Mouse (Mus musculus) heart, postnatal 0 days (tissue): ENCODE measurements around the gene Negr1. TPM values are rescaled to one million over a fixed set of nuclear protein-coding genes. Genes with fewer than 3 reads are reported as not detected.
A peak's percentile ranks its signal among the peaks of the same experiment; 100 is the strongest.

ENCODE experiments used
- ATAC-seq: fragments of 200-750 bp; cut with Nextera tagmentation; 2 replicates; pipeline ENCODE4 v1.8.0; 2017; ENCODE audit warnings: low read depth, moderate number of reproducible peaks, moderate library complexity; ENCODE audit not compliant: insufficient read depth
- DNase-seq: peaks from one replicate; pipeline ENCODE4 v3.0.0-alpha.2; 2016; ENCODE audit warnings: low spot score
- H3K27ac ChIP-seq: fragments of 300-500 bp; sonication (generic); 2 replicates; pipeline ENCODE4 v1.5.1; 2014; ENCODE audit warnings: low read depth, mild to moderate bottlenecking
- H3K27me3 ChIP-seq: fragments of 300-500 bp; sonication (generic); 2 replicates; pipeline ENCODE4 v1.6.1; 2014; ENCODE audit warnings: low read length, mixed read lengths; ENCODE audit not compliant: control insufficient read depth, insufficient read depth
- H3K36me3 ChIP-seq: fragments of 300-500 bp; sonication (generic); replicated peaks from 2 replicates; pipeline ENCODE4 v1.6.1; 2014; ENCODE audit warnings: low read length, mixed read lengths; ENCODE audit not compliant: control insufficient read depth, insufficient read depth
- H3K4me1 ChIP-seq: fragments of 300-500 bp; sonication (generic); 2 replicates; pipeline ENCODE4 v1.6.1; 2014; ENCODE audit warnings: antibody characterized with exemption; ENCODE audit not compliant: control insufficient read depth, insufficient read depth
- H3K4me2 ChIP-seq: fragments of 300-500 bp; sonication (generic); 2 replicates; pipeline ENCODE4 v1.6.1; 2014; ENCODE audit warnings: low read depth, mild to moderate bottlenecking, low read length, moderate library complexity
- H3K4me3 ChIP-seq: fragments of 300-500 bp; sonication (generic); 2 replicates; pipeline ENCODE4 v1.5.1; 2014; ENCODE audit warnings: low read depth, low read length
- H3K9ac ChIP-seq: fragments of 300-500 bp; sonication (generic); replicated peaks from 2 replicates; pipeline ENCODE4 v1.6.1; 2014; ENCODE audit warnings: low read depth, low read length, mixed read lengths
- H3K9me3 ChIP-seq: fragments of 300-500 bp; sonication (generic); replicated peaks from 2 replicates; pipeline ENCODE4 v1.6.1; 2016; ENCODE audit warnings: low read length; ENCODE audit not compliant: control insufficient read depth
- CTCF ChIP-seq: IDR thresholded peaks from 2 replicates; pipeline ENCODE4 v1.5.1; 2016; ENCODE audit warnings: antibody characterized with exemption, control low read depth, low read depth
- EP300 ChIP-seq: IDR thresholded peaks from 2 replicates; pipeline ENCODE4 v1.6.1; 2016; ENCODE audit warnings: antibody characterized with exemption, low read depth
- WGBS: fragments of 180-500 bp; shearing (Covaris S2); extraction: QIAGEN DNeasy Blood & Tissue Kit; methylation state at CpG from one replicate; pipeline ENCODE4 v1.1.7; 2014; 5-methylcytosine and 5-hydroxymethylcytosine counted together
- polyA plus RNA-seq: library from polyadenylated mRNA; unstranded; fragments of >200 nt; fragmentation: Nextera tagmentation; extraction: Ambion mirVana; gene quantifications from 2 replicates; pipeline ENCODE4 v1.2.1, GENCODE M21; 2015
- total RNA-seq: library from RNA; depleted of rRNA; stranded (reverse); fragments of >200 nt; gene quantifications from 2 replicates; pipeline ENCODE4 v1.2.3, GENCODE M21; 2014; ENCODE audit warnings: low replicate concordance

The Negr1 gene
- total and polyA plus RNA-seq, 2 experiments from 2014 or later: 0.55 to 2.0 TPM

DNA sequence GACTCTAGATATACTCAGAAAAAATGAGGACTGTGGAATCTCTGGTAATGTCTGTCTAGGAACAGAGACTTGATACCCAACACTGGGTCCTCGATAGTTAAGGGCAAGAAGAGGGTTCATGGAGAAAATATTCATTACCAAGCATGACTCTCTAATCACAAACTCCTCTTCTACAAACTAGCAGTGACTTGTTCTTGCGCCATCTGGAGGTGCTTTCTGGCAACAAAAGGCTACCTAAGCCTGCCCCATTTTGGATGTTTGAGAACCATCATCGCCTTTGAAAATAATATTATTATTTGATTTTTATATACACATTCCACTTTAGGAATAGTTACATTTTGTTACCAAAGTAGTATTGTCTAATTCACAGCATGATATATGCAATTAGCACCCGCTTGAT is 637.1 kb downstream of the Negr1 start:
- ATAC-seq (no peak), DNase-seq (no peak)
- Histone ChIP-seq H3K36me3 (no peaks in the 10 kb centered on the region), H3K4me2 (no peak overlapping the region), H3K9me3 (no peaks in the 10 kb centered on the region), H3K27me3 (no peaks in the 10 kb centered on the region), H3K9ac (no peak overlapping the region), H3K27ac (no peak overlapping the region), H3K4me1 (no peaks in the 10 kb centered on the region), H3K4me3 (no peak overlapping the region)
- TF ChIP-seq EP300 (no peak), CTCF (no peak; the same call in 1 of the 2 replicates)
- WGBS: 74% methylated on average over 4 of the region's 4 CpGs

DNA sequence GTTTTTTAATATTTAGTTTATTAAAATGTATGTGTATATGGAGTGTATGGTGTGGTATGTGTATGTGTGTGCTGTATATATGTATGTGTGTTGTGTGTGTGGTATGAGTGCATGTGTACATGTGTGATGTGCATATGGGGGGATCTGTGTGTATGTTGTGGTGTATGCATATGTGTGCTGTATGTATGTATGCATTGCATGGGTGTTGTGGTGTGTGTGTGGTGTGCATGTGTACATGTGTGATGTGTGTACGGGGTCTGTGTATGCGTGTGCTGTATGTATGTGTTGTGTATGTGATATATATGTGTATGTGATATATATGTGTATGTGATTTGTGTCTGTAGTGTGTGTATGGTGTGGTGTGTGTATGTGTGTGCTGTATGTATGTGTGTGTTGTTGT is 640.1 kb downstream of the Negr1 start:
- Histone ChIP-seq H3K36me3 (no peaks in the 10 kb centered on the region), H3K9ac (no peak overlapping the region), H3K9me3 (no peaks in the 10 kb centered on the region), H3K4me3 (no peak overlapping the region), H3K27me3 (no peaks in the 10 kb centered on the region), H3K27ac (no peak overlapping the region), H3K4me1 (no peaks in the 10 kb centered on the region), H3K4me2 (no peak overlapping the region)
- TF ChIP-seq EP300 (no peak), CTCF (no peak)
- DNase-seq (no peak), ATAC-seq (no peak)
- 86% methylated on average over 2 of the region's 2 CpGs for WGBS

DNA sequence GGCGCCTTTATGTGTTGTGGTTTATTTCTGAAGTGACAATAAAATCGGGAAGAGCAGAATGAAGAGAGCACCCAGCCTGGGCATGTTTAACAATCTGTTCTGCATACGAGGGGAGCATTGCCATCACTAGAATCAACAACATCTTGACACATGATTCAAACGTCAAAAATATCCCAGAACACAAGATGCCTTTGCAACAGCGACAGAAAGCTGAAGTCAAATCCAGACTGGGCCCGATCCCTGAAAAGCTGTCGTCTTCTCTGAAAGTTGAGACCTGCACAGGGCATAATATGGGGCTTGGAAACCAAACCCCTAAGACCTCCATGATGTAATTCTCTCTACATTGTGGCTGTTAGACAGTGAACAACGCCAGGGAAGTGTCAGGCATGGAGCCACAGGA is 642.0 kb downstream of the Negr1 start:
- Histone ChIP-seq H3K36me3 (no peaks in the 10 kb centered on the region), H3K27ac (no peak overlapping the region), H3K9ac (no peak overlapping the region), H3K4me1 (no peaks in the 10 kb centered on the region), H3K4me2 (no peak overlapping the region), H3K4me3 (no peak overlapping the region), H3K27me3 (no peaks in the 10 kb centered on the region), H3K9me3 (no peaks in the 10 kb centered on the region)
- no peak for TF ChIP-seq EP300
- no peak for TF ChIP-seq CTCF
- 75% methylated on average over 8 of the region's 8 CpGs for WGBS
- ATAC-seq (no peak), DNase-seq (no peak)

DNA sequence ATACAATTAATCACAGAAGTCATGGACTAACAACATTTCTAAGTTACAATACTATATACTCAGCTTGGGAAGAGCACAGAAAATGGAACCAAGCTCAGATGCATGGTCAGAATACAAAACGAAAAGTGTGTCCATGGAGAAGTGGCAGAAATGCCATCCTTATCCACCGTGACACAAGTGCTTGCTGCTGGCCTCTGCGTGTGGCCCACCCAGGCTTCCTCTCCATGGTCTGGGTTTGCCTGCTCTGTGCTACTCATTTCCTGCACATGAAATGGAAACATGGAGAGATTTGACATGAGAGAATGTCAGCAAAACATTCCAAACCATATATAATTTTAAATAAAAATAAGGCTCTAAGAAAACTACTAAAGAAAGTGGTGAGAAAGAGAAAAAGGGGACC is 645.2 kb downstream of the Negr1 start:
- no peaks in the 10 kb centered on the region for H3K9me3 ChIP-seq
- no peak overlapping the region for H3K27ac ChIP-seq
- DNase-seq (no peak), ATAC-seq (no peak)
- no peak overlapping the region for H3K4me3 ChIP-seq
- H3K27me3 ChIP-seq: no peaks in the 10 kb centered on the region
- H3K4me2 ChIP-seq: no peak overlapping the region
- H3K4me1 ChIP-seq: no peaks in the 10 kb centered on the region
- H3K9ac ChIP-seq: no peak overlapping the region
- WGBS: 40% methylated on average over 3 of the region's 3 CpGs
- TF ChIP-seq EP300: no peak
- TF ChIP-seq CTCF: no peak
- H3K36me3 ChIP-seq: no peaks in the 10 kb centered on the region

DNA sequence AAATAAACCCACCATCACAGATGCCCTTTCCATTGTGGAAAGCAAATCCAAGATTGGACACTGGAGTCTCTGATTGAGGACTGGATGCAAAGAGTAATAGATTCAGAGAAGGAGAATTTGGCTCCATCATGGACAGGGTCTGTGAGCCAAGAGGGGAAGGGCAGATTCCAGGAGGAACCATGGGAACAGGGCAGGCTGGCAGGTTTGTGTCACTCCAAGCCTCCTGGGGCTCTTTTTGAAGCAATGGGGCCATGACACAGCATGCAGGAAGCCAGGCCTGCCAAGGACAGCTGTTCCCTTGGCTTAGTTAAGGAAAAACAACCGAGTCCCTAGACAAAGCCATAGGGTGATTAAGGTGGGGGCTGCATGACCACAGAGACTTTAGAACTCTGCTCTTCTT is 647.4 kb downstream of the Negr1 start:
- H3K9me3 ChIP-seq: no peaks in the 10 kb centered on the region
- no peak overlapping the region for H3K27ac ChIP-seq
- H3K4me3 ChIP-seq: no peak overlapping the region
- H3K4me2 ChIP-seq: no peak overlapping the region
- H3K27me3 ChIP-seq: no peaks in the 10 kb centered on the region
- no peak for ATAC-seq
- 50% methylated on average over 1 of the region's 1 CpGs for WGBS
- peak; percentile 5 for DNase-seq
- H3K36me3 ChIP-seq: no peaks in the 10 kb centered on the region
- no peaks in the 10 kb centered on the region for H3K4me1 ChIP-seq
- H3K9ac ChIP-seq: no peak overlapping the region
- TF ChIP-seq CTCF (no peak), EP300 (no peak)

DNA sequence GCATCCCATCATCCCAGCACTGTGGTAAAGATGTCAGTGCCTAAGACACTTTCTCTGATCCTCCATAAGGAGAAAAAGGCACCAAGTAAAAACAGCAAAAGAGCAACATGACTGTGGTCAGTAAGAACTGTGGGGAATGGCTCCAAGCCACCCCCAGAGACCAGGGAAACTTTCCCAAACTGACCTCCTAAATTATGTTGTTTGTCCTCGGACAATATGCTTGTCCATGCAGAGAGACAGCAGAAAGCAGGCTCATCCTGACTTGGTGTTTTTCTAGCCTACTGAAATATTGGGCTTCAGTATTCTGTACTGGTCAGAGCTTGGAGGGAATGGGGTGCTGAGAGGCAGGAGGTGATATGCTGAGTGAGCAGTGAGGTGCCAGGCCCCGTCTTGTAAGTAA is 647.8 kb downstream of the Negr1 start:
- H3K27ac ChIP-seq: no peak overlapping the region
- H3K4me3 ChIP-seq: no peak overlapping the region
- DNase-seq: no peak
- H3K9ac ChIP-seq: no peak overlapping the region
- H3K4me1 ChIP-seq: no peaks in the 10 kb centered on the region
- TF ChIP-seq CTCF: no peak
- TF ChIP-seq EP300: no peak
- WGBS: 62% methylated on average over 2 of the region's 2 CpGs
- no peaks in the 10 kb centered on the region for H3K27me3 ChIP-seq
- H3K9me3 ChIP-seq: no peaks in the 10 kb centered on the region
- H3K36me3 ChIP-seq: no peaks in the 10 kb centered on the region
- ATAC-seq: no peak
- H3K4me2 ChIP-seq: no peak overlapping the region
